Mouse (Mus musculus): Measurements from ENCODE around the gene Clec4b1.
"Not testable (repeated sequence)": the region's sequence is repeated elsewhere in the genome, so short reads cannot be mapped to it uniquely, and the experiment has no call there.

Gene Clec4b1

GRCm38 (mm10) chr6:123049742-123050372, at the start of gene Clec4b1:
Gene Clec4b1 (plus strand): TSS chr6:123049962.
- no peak for DNase-seq (ENCODE audit: inconsistent age in 2 of 2, low spot score in 1 of 2)

DNA sequence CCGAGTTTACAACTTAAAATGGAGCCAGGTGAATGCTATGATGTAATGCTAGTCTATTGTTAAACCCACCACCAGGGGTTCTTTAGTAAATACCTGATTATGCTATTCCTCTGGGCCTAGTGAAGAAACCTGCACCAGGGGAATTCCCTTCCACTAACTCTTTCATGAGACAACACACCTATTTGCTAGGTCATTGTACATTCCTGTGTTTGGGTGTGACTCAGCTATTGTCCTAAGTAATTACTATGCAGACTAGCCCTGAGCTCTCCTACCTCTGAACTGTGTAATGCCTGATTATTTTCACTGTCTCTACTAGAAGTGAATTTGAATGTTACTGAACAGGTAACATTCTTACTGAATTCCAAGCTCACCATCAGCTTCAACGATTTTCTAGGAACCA, 45.1 kb upstream of the Clec4b1 start:
- not testable (repeated sequence) for DNase-seq (ENCODE audit: inconsistent age in 2 of 2, low spot score in 1 of 2)

DNA sequence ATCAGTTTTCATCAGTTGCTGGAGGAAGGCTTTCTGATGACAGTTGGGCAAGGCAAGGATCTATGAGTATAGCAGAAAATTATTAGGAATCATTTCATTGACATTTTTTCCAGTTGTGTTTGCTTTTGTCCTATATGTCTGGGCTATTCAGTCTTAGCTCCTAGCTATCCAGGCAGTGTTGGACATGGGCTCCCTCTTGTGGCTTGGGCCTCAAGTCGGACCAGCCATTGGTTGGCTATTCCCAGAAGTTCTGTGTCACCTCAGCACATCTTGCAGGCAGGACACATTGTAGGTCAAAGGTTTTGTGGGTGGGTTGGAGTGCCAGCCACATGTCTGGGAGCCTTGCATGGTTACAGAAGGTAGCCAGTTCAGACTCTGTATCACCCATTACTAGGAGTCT, 44.2 kb upstream of the Clec4b1 start:
- peak in 1 of 2 experiments; percentile 33 for DNase-seq (ENCODE audit: inconsistent age in 2 of 2, low spot score in 1 of 2)

DNA sequence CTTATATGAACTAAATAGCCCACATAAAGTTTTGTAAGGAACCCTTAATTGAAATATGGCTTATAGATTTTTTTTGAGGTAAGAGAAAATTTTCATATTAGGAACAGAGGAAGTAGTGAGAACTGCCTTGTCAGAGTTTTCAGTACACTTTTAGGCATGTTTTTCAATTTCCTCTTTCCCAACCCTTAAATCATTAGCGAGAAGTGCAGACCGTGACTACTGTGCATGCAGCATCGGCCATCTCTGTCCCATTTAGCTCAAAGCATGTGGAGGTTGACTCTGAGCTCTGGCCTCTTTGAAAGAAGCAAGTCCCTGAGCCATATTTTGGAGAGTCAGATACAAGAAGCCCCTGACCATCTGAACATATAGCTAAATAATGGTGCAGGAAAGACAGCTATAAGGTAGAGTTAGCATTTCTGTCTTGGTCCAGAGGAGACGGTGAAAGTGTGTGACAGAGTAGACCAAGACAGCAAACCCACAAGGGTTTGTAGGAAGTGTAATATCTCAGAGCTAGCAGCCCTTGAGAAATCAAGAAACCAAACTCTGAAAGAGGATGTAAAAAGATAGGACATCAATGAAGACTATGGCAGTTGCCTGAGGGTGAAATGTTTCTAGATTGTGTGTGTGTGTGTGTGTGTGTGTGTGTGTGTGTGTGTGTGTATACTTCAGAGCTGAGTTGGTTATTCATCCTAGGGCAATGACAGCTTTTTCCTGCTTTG, 45.5 kb downstream of the Clec4b1 start:
- no peak for DNase-seq (ENCODE audit: inconsistent age in 2 of 2, low spot score in 1 of 2)

DNA sequence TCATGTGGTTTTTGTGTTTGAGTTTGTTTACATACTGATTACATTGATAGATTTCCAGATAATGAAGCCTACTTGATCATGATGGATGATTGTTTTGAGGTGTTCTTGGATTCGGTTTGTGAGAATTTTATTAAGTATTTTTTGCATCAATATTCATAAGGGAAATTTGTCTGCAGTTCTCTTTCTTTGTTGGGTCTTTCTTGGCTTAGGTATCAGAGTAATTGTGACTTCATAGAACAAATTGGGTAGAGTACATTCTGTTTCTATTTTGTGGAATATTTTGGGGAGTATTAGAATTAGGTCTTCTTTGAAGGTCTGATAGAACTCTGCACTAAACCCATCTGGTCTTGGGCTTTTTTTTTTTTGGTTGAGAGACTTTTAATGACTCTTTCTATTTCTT, 56.4 kb downstream of the Clec4b1 start, which contains the start of gene Clec4a2:
Clec4a2 (plus strand) TSS at position 301 of the 400 bp plus-strand sequence.
- DNase-seq (ENCODE audit: inconsistent age in 2 of 2, low spot score in 1 of 2): not testable (repeated sequence)
